Mouse (Mus musculus): ENCODE results near the gene Klf1. TPM values are rescaled to one million over a fixed set of nuclear protein-coding genes. Genes with fewer than 3 reads are reported as not detected.
"Not testable (repeated sequence)": the region's sequence is repeated elsewhere in the genome, so short reads cannot be mapped to it uniquely, and the experiment has no call there.

The Klf1 gene
- polyA plus RNA-seq, 1 experiment from 2014 or later = 14.5 TPM

- no peaks in the 10 kb centered on the region for H3K27me3 ChIP-seq (replicated peaks; ENCODE audit: low read depth, poor library complexity, severe bottlenecking)
- no peak overlapping the region for H3K4me3 ChIP-seq
- H3K4me1 ChIP-seq = peaks cover 17% of the 10 kb centered on the region
- no peak overlapping the region for H3K27ac ChIP-seq (replicated peaks)
- 89% methylated on average over 1 of the region's 1 CpGs for WGBS
- peaks cover 77% of the 10 kb centered on the region for H3K36me3 ChIP-seq (replicated peaks)
- DNase-seq (ENCODE audit: low spot score) = no peak
- H3K9me3 ChIP-seq = no peaks in the 10 kb centered on the region
These were observed 12.6 kb upstream of the Klf1 start for GRCm38 (mm10) chr8:84889141-84889540.

DNA sequence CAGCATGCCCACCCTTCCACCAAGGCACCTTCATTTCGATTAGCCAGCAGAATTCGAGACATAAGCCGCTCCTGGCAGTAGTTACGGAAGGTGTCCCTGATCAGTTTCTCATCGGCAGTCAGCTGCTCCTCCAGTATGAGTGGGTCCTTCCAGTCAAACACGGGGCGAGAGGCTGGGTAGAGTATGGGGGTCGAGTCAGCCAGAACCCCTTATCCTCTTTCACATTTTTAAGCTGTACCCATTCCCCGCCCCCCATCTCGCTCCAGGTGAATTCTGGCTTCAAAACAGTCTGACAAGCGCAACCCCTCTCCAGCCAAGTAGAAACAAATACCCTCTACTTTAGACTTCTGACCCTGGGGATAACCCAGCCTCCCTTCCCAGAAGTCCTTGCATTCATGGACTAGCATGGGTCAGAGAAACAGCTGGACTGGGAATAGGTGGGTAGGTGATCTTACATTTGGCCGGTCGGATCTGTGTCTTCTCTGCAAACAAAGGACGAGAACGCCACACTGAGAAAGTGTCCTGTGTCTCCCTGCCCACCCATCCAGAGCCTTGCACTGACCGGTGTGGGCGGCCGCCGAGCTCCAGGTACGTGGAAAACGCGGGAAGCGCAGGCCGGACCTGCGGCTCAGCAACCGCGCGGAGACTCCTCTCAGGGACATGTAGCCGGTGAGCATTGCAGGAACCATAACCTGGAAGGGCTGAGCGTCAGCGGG, 8.6 kb upstream of the Klf1 start:
- peak overlapping the region; percentile 71 for H3K27ac ChIP-seq (replicated peaks)
- WGBS = 13% methylated on average over 31 of the region's 31 CpGs
- peaks cover 38% of the 10 kb centered on the region for H3K36me3 ChIP-seq (replicated peaks)
- peak overlapping the region; percentile 68 for H3K4me3 ChIP-seq
- H3K4me1 ChIP-seq = peaks cover 20% of the 10 kb centered on the region
- no peaks in the 10 kb centered on the region for H3K9me3 ChIP-seq
- H3K27me3 ChIP-seq (replicated peaks; ENCODE audit: low read depth, poor library complexity, severe bottlenecking) = no peaks in the 10 kb centered on the region
- no peak for DNase-seq (ENCODE audit: low spot score)

DNA sequence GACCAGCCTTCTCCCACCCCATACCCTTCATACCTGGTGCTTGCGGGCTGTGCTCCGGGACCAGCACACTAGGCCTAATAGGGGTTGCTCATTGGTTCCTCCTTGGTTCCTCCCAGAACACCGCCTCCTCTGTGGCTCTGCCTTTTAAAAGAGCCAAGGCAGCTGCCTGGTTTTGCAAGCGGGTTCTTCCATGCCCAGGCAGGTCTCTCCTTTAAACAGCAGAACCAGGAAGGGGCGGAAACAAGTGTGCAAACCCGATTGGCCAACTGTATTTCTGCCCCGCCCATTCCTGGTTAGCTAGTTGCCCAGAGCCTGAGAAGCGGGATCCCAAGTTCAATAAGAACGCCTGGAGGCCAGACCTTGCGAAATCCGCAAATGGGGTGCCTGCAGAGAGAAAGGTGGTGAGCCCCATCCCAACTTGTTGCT, 8.0 kb upstream of the Klf1 start, which contains the start of gene Gcdh:
Gene Gcdh (minus strand): TSS at position 213 of the 426 bp plus-strand sequence.
- 0% methylated on average over 11 of the region's 11 CpGs for WGBS
- peak within 1 kb of the TSS; percentile 68 for H3K4me3 ChIP-seq
- no peaks in the 10 kb centered on the region for H3K9me3 ChIP-seq
- H3K4me1 ChIP-seq = peaks cover 20% of the 10 kb centered on the region
- H3K27me3 ChIP-seq (replicated peaks; ENCODE audit: low read depth, poor library complexity, severe bottlenecking) = no peaks in the 10 kb centered on the region
- peaks cover 32% of the 10 kb centered on the region for H3K36me3 ChIP-seq (replicated peaks)
- peak; percentile 92 for DNase-seq (ENCODE audit: low spot score)
- peak within 1 kb of the TSS; percentile 71 for H3K27ac ChIP-seq (replicated peaks)

- no peak overlapping the region for H3K27ac ChIP-seq (replicated peaks)
- H3K4me1 ChIP-seq = peaks cover 20% of the 10 kb centered on the region
- peaks cover 16% of the 10 kb centered on the region for H3K27me3 ChIP-seq (replicated peaks; ENCODE audit: low read depth, poor library complexity, severe bottlenecking)
- peaks cover 12% of the 10 kb centered on the region for H3K36me3 ChIP-seq (replicated peaks)
- DNase-seq (ENCODE audit: low spot score) = no peak
- no peak overlapping the region for H3K4me3 ChIP-seq
- H3K9me3 ChIP-seq = no peaks in the 10 kb centered on the region
- WGBS = 93% methylated on average over 5 of the region's 5 CpGs
These were observed 5.8 kb upstream of the Klf1 start for GRCm38 (mm10) chr8:84895963-84896362.

DNA sequence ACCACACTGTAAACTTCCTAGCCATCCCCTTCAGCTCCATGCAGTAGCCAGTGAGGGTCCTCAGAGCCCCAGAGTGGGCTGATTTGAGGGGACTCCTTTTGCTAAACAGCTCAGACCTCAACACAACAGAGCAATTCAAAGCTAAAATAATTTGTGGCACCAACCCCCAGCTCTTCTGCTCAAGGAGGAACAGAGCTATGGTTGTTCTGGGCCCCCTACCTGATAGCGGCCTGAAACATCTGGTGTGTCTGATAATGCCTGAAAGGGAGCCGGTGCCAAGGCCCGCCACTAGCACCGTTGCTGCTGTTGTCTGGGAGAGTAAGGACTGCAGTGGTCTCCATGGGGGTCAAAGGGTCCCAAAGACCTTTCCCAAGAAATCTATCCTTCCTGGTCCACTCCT, 657 bp upstream of the Klf1 start:
- Histone ChIP-seq H3K36me3 (replicated peaks) (no peaks in the 10 kb centered on the region), H3K27ac (replicated peaks) (no peak overlapping the region), H3K9me3 (no peaks in the 10 kb centered on the region), H3K4me1 (peaks cover 19% of the 10 kb centered on the region), H3K4me3 (peak overlapping the region; percentile 3; the same call in 1 of the 2 replicates), H3K27me3 (replicated peaks; ENCODE audit: low read depth, poor library complexity, severe bottlenecking) (peaks cover 49% of the 10 kb centered on the region)
- WGBS = 60% methylated on average over 4 of the region's 4 CpGs
- no peak for DNase-seq (ENCODE audit: low spot score)

GRCm38 (mm10) chr8:84902367-84902919, 715 bp downstream of the Klf1 start:
- Histone ChIP-seq H3K27ac (replicated peaks) (peak overlapping the region; percentile 87), H3K9me3 (no peaks in the 10 kb centered on the region), H3K4me3 (peak overlapping the region; percentile 80), H3K4me1 (peaks cover 19% of the 10 kb centered on the region), H3K36me3 (replicated peaks) (no peaks in the 10 kb centered on the region), H3K27me3 (replicated peaks; ENCODE audit: low read depth, poor library complexity, severe bottlenecking) (peaks cover 49% of the 10 kb centered on the region)
- DNase-seq (ENCODE audit: low spot score) = no peak
- WGBS = 2% methylated on average over 24 of the region's 24 CpGs

GRCm38 (mm10) chr8:84902920-84903661, 1.4 kb downstream of the Klf1 start:
- H3K36me3 ChIP-seq (replicated peaks) = no peaks in the 10 kb centered on the region
- no peaks in the 10 kb centered on the region for H3K9me3 ChIP-seq
- H3K27ac ChIP-seq (replicated peaks) = peak overlapping the region; percentile 87
- H3K4me3 ChIP-seq = peak overlapping the region; percentile 80
- H3K27me3 ChIP-seq (replicated peaks; ENCODE audit: low read depth, poor library complexity, severe bottlenecking) = peaks cover 49% of the 10 kb centered on the region
- under 1% methylated on average over 68 of the region's 68 CpGs for WGBS
- peak; percentile 94 for DNase-seq (ENCODE audit: low spot score)
- H3K4me1 ChIP-seq = peaks cover 21% of the 10 kb centered on the region

GRCm38 (mm10) chr8:84904351-84904750, 2.6 kb downstream of the Klf1 start:
- no peaks in the 10 kb centered on the region for H3K9me3 ChIP-seq
- WGBS = 89% methylated on average over 7 of the region's 7 CpGs
- peaks cover 57% of the 10 kb centered on the region for H3K27me3 ChIP-seq (replicated peaks; ENCODE audit: low read depth, poor library complexity, severe bottlenecking)
- no peaks in the 10 kb centered on the region for H3K36me3 ChIP-seq (replicated peaks)
- no peak for DNase-seq (ENCODE audit: low spot score)
- H3K27ac ChIP-seq (replicated peaks) = no peak overlapping the region
- H3K4me3 ChIP-seq = no peak overlapping the region
- H3K4me1 ChIP-seq = peaks cover 30% of the 10 kb centered on the region

- DNase-seq (ENCODE audit: low spot score) = no peak
- no peak overlapping the region for H3K4me3 ChIP-seq
- no peak overlapping the region for H3K27ac ChIP-seq (replicated peaks)
These were observed 5.3 kb downstream of the Klf1 start for GRCm38 (mm10) chr8:84907037-84907436.

GRCm38 (mm10) chr8:84907493-84907892, 5.8 kb downstream of the Klf1 start:
- Histone ChIP-seq H3K9me3 (no peaks in the 10 kb centered on the region), H3K4me3 (no peak overlapping the region), H3K36me3 (replicated peaks) (peaks cover 8% of the 10 kb centered on the region; the same call in 1 of the 2 replicates), H3K4me1 (peaks cover 38% of the 10 kb centered on the region), H3K27me3 (replicated peaks; ENCODE audit: low read depth, poor library complexity, severe bottlenecking) (peaks cover 57% of the 10 kb centered on the region), H3K27ac (replicated peaks) (no peak overlapping the region)
- 78% methylated on average over 8 of the region's 8 CpGs for WGBS
- no peak for DNase-seq (ENCODE audit: low spot score)

More at GRCm38 (mm10) chr8:84907037-84907436, 5.3 kb downstream of the Klf1 start:
- Histone ChIP-seq H3K9me3 (no peaks in the 10 kb centered on the region), H3K36me3 (replicated peaks) (peaks cover 8% of the 10 kb centered on the region; the same call in 1 of the 2 replicates), H3K27me3 (replicated peaks; ENCODE audit: low read depth, poor library complexity, severe bottlenecking) (peaks cover 57% of the 10 kb centered on the region), H3K4me1 (peaks cover 38% of the 10 kb centered on the region)
- 95% methylated on average over 9 of the region's 9 CpGs for WGBS

GRCm38 (mm10) chr8:84907979-84908378, 6.3 kb downstream of the Klf1 start:
- peaks cover 38% of the 10 kb centered on the region for H3K4me1 ChIP-seq
- H3K4me3 ChIP-seq = peak overlapping the region; percentile 69
- H3K27me3 ChIP-seq (replicated peaks; ENCODE audit: low read depth, poor library complexity, severe bottlenecking) = peaks cover 59% of the 10 kb centered on the region
- H3K27ac ChIP-seq (replicated peaks) = peak overlapping the region; percentile 66
- not testable (repeated sequence) for DNase-seq (ENCODE audit: low spot score); H3K9me3 ChIP-seq; H3K36me3 ChIP-seq (replicated peaks)
- WGBS = 35% methylated on average over 7 of the region's 7 CpGs

GRCm38 (mm10) chr8:84908421-84909161, 6.9 kb downstream of the Klf1 start, which contains the start of gene Dnase2a:
Dnase2a (plus strand) TSS chr8:84908560.
- WGBS = 1% methylated on average over 45 of the region's 45 CpGs
- H3K27me3 ChIP-seq (replicated peaks; ENCODE audit: low read depth, poor library complexity, severe bottlenecking) = peaks cover 65% of the 10 kb centered on the region
- peak within 1 kb of the TSS; percentile 69 for H3K4me3 ChIP-seq
- peaks cover 8% of the 10 kb centered on the region; the same call in 1 of the 2 replicates for H3K36me3 ChIP-seq (replicated peaks)
- DNase-seq (ENCODE audit: low spot score) = peak; percentile 97
- no peaks in the 10 kb centered on the region for H3K9me3 ChIP-seq
- H3K4me1 ChIP-seq = peaks cover 38% of the 10 kb centered on the region
- peak within 1 kb of the TSS; percentile 80 for H3K27ac ChIP-seq (replicated peaks)

Data from embryonic facial prominence, embryonic 10.5 days (tissue).